Mouse (Mus musculus): ENCODE data around the gene Tcea3. TPM values are rescaled to one million over a fixed set of nuclear protein-coding genes. Genes with fewer than 3 reads are reported as not detected.

Tcea3 gene
- total and polyA plus RNA-seq, 2 experiments from 2014 or later: 0.48 to 1.9 TPM

GRCm38 (mm10) chr4:136220133-136220775, 27.3 kb upstream of the Tcea3 start:
- Histone ChIP-seq H3K9ac (no peak overlapping the region), H3K36me3 (ENCODE audit: insufficient read depth) (no peaks in the 10 kb centered on the region), H3K4me3 (ENCODE audit: low read depth, low read length) (no peak overlapping the region), H3K4me2 (ENCODE audit: low read depth) (no peak overlapping the region; the same call in 1 of the 2 replicates), H3K4me1 (ENCODE audit: insufficient read depth) (peaks cover 14% of the 10 kb centered on the region; the same call in 1 of the 2 replicates), H3K27ac (ENCODE audit: low read depth, low read length) (no peak overlapping the region), H3K9me3 (ENCODE audit: low read length) (no peaks in the 10 kb centered on the region), H3K27me3 (ENCODE audit: insufficient read depth, low read length) (no peaks in the 10 kb centered on the region)
- no peak for TF ChIP-seq CTCF (IDR thresholded peaks at IDR 0.05; ENCODE audit: low read depth)
- DNase-seq: no peak
- WGBS: 16% methylated on average over 17 of the region's 17 CpGs
- no peak for ATAC-seq

- H3K27me3 ChIP-seq (ENCODE audit: insufficient read depth, low read length): no peaks in the 10 kb centered on the region
- 45% methylated on average over 13 of the region's 13 CpGs for WGBS
- TF ChIP-seq CTCF (IDR thresholded peaks at IDR 0.05; ENCODE audit: low read depth): peak; percentile 41
- H3K4me1 ChIP-seq (ENCODE audit: insufficient read depth): 0 out of 2 replicates have a peak, but pooled peaks cover 10% of the 10 kb centered on the region
- ATAC-seq (peak; percentile 84), DNase-seq (peak; percentile 70)
- no peak overlapping the region for H3K4me2 ChIP-seq (ENCODE audit: low read depth)
- peak overlapping the region; percentile 50 for H3K27ac ChIP-seq (ENCODE audit: low read depth, low read length)
- no peak overlapping the region for H3K4me3 ChIP-seq (ENCODE audit: low read depth, low read length)
- H3K36me3 ChIP-seq (ENCODE audit: insufficient read depth): no peaks in the 10 kb centered on the region
- no peaks in the 10 kb centered on the region for H3K9me3 ChIP-seq (ENCODE audit: low read length)
- no peak overlapping the region for H3K9ac ChIP-seq
Measured at GRCm38 (mm10) chr4:136223549-136224239, 23.8 kb upstream of the Tcea3 start.

- H3K36me3 ChIP-seq (ENCODE audit: insufficient read depth): no peaks in the 10 kb centered on the region
- H3K4me1 ChIP-seq (ENCODE audit: insufficient read depth): 0 out of 2 replicates have a peak, but pooled peaks cover 10% of the 10 kb centered on the region
- H3K27ac ChIP-seq (ENCODE audit: low read depth, low read length): no peak overlapping the region
- H3K27me3 ChIP-seq (ENCODE audit: insufficient read depth, low read length): no peaks in the 10 kb centered on the region
- H3K9ac ChIP-seq: no peak overlapping the region
- TF ChIP-seq CTCF (IDR thresholded peaks at IDR 0.05; ENCODE audit: low read depth): no peak
- 28% methylated on average over 5 of the region's 5 CpGs for WGBS
- H3K4me2 ChIP-seq (ENCODE audit: low read depth): no peak overlapping the region
- ATAC-seq (no peak; the same call in 1 of the 2 replicates), DNase-seq (no peak)
- H3K9me3 ChIP-seq (ENCODE audit: low read length): no peaks in the 10 kb centered on the region
- no peak overlapping the region for H3K4me3 ChIP-seq (ENCODE audit: low read depth, low read length)
Measured at GRCm38 (mm10) chr4:136224240-136224559, 23.3 kb upstream of the Tcea3 start.

GRCm38 (mm10) chr4:136224677-136225460, 22.7 kb upstream of the Tcea3 start:
- ATAC-seq (no peak), DNase-seq (no peak)
- no peaks in the 10 kb centered on the region for H3K27me3 ChIP-seq (ENCODE audit: insufficient read depth, low read length)
- no peak overlapping the region for H3K4me3 ChIP-seq (ENCODE audit: low read depth, low read length)
- H3K9ac ChIP-seq: no peak overlapping the region
- no peak overlapping the region for H3K27ac ChIP-seq (ENCODE audit: low read depth, low read length)
- no peaks in the 10 kb centered on the region for H3K9me3 ChIP-seq (ENCODE audit: low read length)
- WGBS: 84% methylated on average over 23 of the region's 23 CpGs
- no peak overlapping the region for H3K4me2 ChIP-seq (ENCODE audit: low read depth)
- TF ChIP-seq CTCF (IDR thresholded peaks at IDR 0.05; ENCODE audit: low read depth): no peak
- 0 out of 2 replicates have a peak, but pooled peaks cover 10% of the 10 kb centered on the region for H3K4me1 ChIP-seq (ENCODE audit: insufficient read depth)
- no peaks in the 10 kb centered on the region for H3K36me3 ChIP-seq (ENCODE audit: insufficient read depth)

GRCm38 (mm10) chr4:136227408-136227807, 20.1 kb upstream of the Tcea3 start:
- Histone ChIP-seq H3K27ac (ENCODE audit: low read depth, low read length) (no peak overlapping the region), H3K4me1 (ENCODE audit: insufficient read depth) (0 out of 2 replicates have a peak, but pooled peaks cover 10% of the 10 kb centered on the region), H3K9ac (no peak overlapping the region), H3K4me3 (ENCODE audit: low read depth, low read length) (no peak overlapping the region), H3K9me3 (ENCODE audit: low read length) (no peaks in the 10 kb centered on the region), H3K27me3 (ENCODE audit: insufficient read depth, low read length) (no peaks in the 10 kb centered on the region), H3K36me3 (ENCODE audit: insufficient read depth) (no peaks in the 10 kb centered on the region), H3K4me2 (ENCODE audit: low read depth) (no peak overlapping the region)
- 78% methylated on average over 7 of the region's 7 CpGs for WGBS
- ATAC-seq (no peak), DNase-seq (no peak)
- no peak for TF ChIP-seq CTCF (IDR thresholded peaks at IDR 0.05; ENCODE audit: low read depth)

- Histone ChIP-seq H3K4me2 (ENCODE audit: low read depth) (no peak overlapping the region), H3K27ac (ENCODE audit: low read depth, low read length) (no peak overlapping the region), H3K9ac (no peak overlapping the region), H3K4me1 (ENCODE audit: insufficient read depth) (0 out of 2 replicates have a peak, but pooled peaks cover 6% of the 10 kb centered on the region), H3K27me3 (ENCODE audit: insufficient read depth, low read length) (no peaks in the 10 kb centered on the region), H3K9me3 (ENCODE audit: low read length) (no peaks in the 10 kb centered on the region), H3K4me3 (ENCODE audit: low read depth, low read length) (no peak overlapping the region), H3K36me3 (ENCODE audit: insufficient read depth) (no peaks in the 10 kb centered on the region)
- ATAC-seq: no peak
- no peak for DNase-seq
- 78% methylated on average over 5 of the region's 5 CpGs for WGBS
- TF ChIP-seq CTCF (IDR thresholded peaks at IDR 0.05; ENCODE audit: low read depth): no peak
Measured at GRCm38 (mm10) chr4:136228640-136229039, 18.9 kb upstream of the Tcea3 start.
